Mouse (Mus musculus) thymus, postnatal 14 days (tissue): Measurements from ENCODE around the gene Clcf1.
"Not testable (repeated sequence)": the region's sequence is repeated elsewhere in the genome, so short reads cannot be mapped to it uniquely, and the experiment has no call there.

Experiments used
- DNase-seq: peaks from one replicate; pipeline ENCODE4 v3.0.0; 2021

The Clcf1 gene

GRCm38 (mm10) chr19:4219943-4220342 is 5.9 kb downstream of the Clcf1 start:
- DNase-seq: no peak

- DNase-seq: no peak
Observed at GRCm38 (mm10) chr19:4220416-4220815, 6.4 kb downstream of the Clcf1 start.

- DNase-seq: no peak
Observed at GRCm38 (mm10) chr19:4220957-4221743, 7.1 kb downstream of the Clcf1 start.

DNA sequence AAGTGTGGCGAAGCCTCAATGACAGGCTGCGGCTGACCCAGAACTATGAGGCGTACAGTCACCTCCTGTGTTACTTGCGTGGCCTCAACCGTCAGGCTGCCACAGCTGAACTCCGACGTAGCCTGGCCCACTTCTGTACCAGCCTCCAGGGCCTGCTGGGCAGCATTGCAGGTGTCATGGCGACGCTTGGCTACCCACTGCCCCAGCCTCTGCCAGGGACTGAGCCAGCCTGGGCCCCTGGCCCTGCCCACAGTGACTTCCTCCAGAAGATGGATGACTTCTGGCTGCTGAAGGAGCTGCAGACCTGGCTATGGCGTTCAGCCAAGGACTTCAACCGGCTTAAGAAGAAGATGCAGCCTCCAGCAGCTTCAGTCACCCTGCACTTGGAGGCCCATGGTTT is 8.1 kb downstream of the Clcf1 start:
- no peak for DNase-seq

DNA sequence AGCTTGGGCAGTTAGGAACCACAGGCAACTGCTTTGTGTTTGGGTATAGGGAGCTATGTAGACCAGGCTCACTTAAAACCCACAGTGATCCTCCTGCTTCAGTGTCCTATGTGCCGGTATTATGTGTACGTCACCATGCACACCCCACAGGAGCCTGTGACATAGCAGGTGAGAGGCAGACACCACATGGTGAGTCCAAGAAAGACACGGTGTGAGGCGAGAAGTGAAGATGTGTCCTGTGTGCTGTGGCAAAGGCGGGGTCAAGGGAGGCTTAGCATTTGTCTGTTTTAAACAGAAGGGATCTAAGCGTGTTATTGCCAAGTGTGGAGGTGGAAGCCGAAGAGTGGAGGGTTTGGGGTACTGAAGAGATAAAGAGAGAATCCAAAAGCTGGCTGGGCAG is 12.7 kb downstream of the Clcf1 start:
- DNase-seq: no peak

DNA sequence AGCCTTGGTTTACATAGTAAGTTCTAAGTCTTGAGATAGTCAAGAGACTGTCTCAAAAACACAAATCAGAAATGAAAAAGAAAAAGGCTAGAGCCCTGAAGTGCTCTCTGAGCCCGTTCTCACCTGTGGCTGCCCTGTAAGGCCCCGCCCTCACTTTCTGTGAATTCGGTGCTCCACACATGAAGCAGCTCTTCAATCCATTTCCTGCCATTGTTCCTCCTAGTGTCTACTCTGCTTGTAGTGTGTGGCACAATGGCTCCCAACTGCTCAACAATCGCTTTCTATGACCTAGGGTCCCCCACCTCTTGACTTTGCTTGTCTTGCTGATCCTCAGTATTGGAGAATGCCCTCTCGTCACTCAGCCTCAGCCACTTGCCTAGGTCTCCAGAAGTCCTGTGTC is 13.4 kb downstream of the Clcf1 start:
- no peak for DNase-seq

DNA sequence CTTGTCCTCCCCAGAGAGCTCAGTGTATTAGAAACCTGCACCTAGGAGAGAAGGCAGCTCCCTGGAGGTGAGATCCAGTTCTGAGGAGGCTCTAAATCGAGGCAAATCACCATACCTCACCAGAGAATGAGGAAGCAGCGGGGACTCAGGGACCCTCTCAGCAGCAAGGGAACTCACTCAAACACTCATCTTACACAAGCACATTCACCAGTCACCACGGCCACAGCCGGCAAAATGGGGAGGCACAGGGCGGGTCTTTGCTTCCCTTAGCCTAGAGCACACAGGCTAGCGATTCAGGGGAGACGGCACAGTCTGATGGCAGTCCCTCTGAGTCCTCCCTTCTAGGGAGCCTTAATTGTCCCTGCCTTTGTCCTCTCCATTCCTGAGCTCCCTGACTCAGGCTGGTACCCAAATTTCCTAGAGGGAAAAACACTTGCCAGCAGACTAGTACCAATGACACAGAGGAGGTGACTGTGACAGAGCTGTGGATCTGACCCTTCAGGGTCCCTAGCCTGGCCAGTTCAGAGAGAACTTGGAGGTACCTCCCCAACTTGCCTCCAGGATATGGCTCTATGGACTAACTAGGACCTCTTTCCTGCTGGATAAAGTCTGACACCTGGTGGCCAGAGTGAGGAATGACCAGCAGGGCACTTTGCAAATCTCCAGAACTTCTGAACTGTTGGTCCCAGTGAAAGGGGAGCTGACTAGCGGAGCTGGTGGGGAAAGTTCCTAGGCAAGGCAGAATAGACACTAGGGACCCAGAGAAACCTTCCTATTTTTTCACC is 14.0 kb downstream of the Clcf1 start:
- DNase-seq: peak; percentile 77

GRCm38 (mm10) chr19:4228891-4229290 is 14.9 kb downstream of the Clcf1 start:
- DNase-seq: no peak

DNA sequence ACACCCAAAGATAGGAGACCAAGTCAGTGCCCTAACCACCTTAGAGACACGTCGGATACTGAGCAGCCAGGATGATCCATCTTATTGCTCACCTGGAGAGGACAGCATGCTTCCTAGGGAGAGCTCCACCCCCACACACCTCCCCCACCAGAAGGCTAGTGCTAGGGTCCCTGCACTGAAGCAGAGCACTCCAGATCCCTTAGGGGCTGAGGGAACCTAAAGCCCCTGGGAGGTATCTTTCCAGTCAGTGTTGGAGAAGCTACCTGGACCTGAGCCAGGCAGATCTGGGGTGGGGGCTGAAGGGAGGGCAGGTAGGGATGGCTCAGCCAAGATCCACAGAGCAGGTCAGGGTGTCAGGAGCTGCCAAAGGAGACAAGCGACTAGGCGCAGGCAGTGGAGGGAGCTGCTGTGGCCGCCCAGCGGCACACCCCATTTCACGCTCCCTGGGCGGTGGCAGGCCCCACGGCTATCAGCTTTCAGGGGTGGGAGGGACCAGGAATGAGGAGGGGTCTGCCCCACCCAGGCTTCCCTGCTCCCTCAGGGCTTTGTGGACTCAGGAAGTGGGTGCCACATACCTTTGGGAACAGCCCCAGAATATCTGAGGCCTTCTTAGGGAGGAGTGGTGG is 15.5 kb downstream of the Clcf1 start:
- no peak for DNase-seq

DNA sequence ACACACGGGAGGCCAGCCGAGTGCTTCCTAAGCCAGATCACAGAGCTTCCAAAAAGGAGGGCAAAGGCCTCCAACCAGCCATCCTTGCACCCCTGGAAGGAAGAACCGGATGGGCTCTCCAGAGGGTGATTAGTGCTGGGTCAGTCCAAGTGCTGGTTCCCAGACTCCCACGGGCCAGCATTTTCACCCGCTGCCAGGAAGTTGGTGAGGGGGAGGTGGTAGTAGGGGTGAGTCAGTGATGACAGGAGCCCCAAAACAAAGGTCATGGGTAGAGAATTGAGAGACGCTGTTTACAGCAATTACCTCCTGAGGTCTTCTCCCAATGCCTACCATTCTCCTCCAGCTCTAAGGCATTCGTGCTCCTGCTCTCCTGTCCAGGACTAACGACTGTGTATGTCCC is 16.4 kb downstream of the Clcf1 start:
- DNase-seq: no peak

GRCm38 (mm10) chr19:4231253-4232185 is 17.5 kb downstream of the Clcf1 start, which contains the start of gene Pold4:
Gene Pold4, plus strand, starts transcription at chr19:4231899.
- DNase-seq: peak; percentile 98

DNA sequence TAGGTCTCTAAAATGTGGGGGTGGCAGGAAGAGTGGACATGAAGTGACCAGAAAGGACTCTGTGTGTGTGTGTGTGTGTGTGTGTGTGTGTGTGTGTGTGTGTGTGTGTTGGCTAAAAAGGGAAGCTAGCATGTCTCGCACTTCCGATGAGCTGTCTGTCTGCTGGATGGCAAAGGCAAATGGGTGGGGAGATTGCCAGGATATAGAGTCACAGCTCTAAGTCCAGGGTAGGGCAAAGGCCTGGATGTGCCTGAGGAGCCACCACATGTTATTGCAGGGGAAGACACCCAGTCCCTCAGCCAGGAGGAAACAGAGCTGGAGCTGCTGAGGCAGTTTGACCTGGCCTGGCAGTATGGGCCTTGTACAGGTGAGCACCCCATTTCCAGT is 18.1 kb downstream of the Clcf1 start:
- no peak for DNase-seq

DNA sequence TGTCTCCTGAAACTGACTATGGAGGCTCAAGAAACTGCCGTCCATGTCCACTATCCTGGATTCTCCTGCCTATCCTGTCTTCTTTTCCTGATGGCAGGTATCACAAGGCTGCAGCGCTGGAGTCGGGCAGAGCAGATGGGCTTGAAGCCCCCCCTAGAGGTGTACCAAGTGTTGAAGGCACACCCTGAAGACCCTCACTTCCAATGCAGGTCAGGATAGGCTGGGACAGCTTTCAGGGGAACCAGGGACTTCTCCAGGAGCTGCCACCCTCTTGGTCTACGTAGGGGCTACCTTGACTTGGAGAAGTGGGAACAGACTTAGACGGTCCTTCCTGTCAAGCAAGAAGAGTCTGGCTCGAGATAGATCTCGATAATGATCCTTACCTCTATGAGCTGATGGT is 18.6 kb downstream of the Clcf1 start:
- DNase-seq: no peak

GRCm38 (mm10) chr19:4234548-4234947 is 20.5 kb downstream of the Clcf1 start:
- DNase-seq: no peak

- no peak for DNase-seq
Observed at GRCm38 (mm10) chr19:4240247-4240668, 26.2 kb downstream of the Clcf1 start.

GRCm38 (mm10) chr19:4242416-4242815 is 28.4 kb downstream of the Clcf1 start:
- DNase-seq: no peak

GRCm38 (mm10) chr19:4244775-4245174 is 30.7 kb downstream of the Clcf1 start:
- no peak for DNase-seq

DNA sequence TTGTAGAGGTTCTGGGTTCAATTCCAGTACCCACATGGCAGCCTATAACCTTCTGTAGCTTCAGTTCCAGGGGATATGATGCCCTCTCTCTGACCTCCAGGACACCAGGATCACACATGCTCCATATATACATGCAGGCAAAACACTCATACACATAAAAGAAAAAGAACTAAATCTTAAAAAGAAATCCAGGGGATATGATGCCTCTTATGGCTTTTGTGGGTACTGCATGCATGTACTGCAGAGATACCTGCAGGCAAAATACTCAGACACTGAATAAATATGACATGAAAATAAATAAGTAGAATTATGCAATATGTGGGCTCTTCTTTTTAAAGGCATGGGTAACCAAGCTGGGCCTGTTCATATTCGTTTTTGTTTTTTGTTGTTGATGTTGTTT is 33.0 kb downstream of the Clcf1 start:
- peak; percentile 39 for DNase-seq

GRCm38 (mm10) chr19:4248683-4249082 is 34.6 kb downstream of the Clcf1 start:
- DNase-seq: not testable (repeated sequence)

GRCm38 (mm10) chr19:4254230-4254629 is 40.2 kb downstream of the Clcf1 start:
- DNase-seq: no peak

DNA sequence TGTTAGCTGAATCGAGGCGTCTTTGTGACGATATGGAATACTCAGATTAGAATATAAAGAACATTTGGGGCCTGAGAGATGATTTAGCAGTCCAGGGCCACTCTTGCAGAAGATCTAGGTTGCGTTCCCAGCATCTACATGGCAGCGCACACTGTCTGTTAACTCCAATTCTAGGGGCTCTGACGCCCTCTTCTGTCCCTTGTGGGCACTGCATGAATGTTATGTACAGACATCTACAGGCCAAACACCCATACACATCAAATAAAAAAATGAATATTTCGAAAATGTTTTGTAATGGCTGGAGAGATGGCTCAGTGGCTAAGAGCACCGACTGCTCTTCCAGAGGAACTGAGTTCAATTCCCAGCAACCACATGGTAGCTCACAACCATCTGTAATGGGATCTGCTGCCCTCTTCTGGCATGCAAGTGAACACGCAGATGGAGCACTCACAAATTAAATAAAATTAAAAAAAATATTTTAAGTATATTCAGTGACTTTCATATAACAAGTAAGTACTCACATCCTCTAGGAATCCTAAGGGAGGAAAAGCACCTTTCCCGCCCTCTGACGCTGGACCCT is 41.6 kb downstream of the Clcf1 start:
- peak; percentile 24 for DNase-seq

GRCm38 (mm10) chr19:4257216-4257896 is 43.3 kb downstream of the Clcf1 start:
- peak; percentile 93 for DNase-seq
